Mouse (Mus musculus): ENCODE measurements around the gene Adk.

- TF ChIP-seq CTCF (IDR thresholded peaks at IDR 0.05; ENCODE audit: low read depth): no peak
- no peak for TF ChIP-seq EP300 (IDR thresholded peaks at IDR 0.05; ENCODE audit: low read depth)
Measured at GRCm38 (mm10) chr14:21039623-21040022, 12.8 kb upstream of the Adk start.

Measured in heart, postnatal 0 days (tissue).